Mouse (Mus musculus): ENCODE measurements around the gene Zfp335. TPM values are rescaled to one million over a fixed set of nuclear protein-coding genes. Genes with fewer than 3 reads are reported as not detected.

Gene Zfp335
- polyA plus RNA-seq, 2 experiments = 4.0 to 8.8 TPM

- Histone ChIP-seq H3K9ac (replicated peaks) (no peak overlapping the region), H3K4me3 (ENCODE audit: insufficient read depth in 1 of 2, low read depth in 2 of 2, low read length in 2 of 2) (no peak overlapping the region), H3K9me3 (ENCODE audit: control insufficient read depth, low read length) (no peaks in the 10 kb centered on the region), H3K4me2 (ENCODE audit: low read depth) (no peak overlapping the region), H3K27ac (no peak overlapping the region), H3K27me3 (ENCODE audit: control insufficient read depth, insufficient read depth, low read length) (peaks cover 8% of the 10 kb centered on the region), H3K36me3 (replicated peaks; ENCODE audit: control insufficient read depth, insufficient read depth, low read depth) (no peaks in the 10 kb centered on the region), H3K4me1 (replicated peaks; ENCODE audit: control insufficient read depth in 2 of 2, insufficient read depth in 2 of 2, low read length in 1 of 2) (no peaks in the 10 kb centered on the region)
- ATAC-seq (ENCODE audit: insufficient read depth) = no peak
- TF ChIP-seq EP300 (IDR thresholded peaks at IDR 0.05; ENCODE audit: low read depth) (no peak), CTCF (IDR thresholded peaks at IDR 0.05; ENCODE audit: low read depth) (no peak)
- 46% methylated on average over 11 of the region's 11 CpGs for WGBS (ENCODE audit: insufficient replicate concordance)
- DNase-seq (ENCODE audit: low read depth in 3 of 3, low spot score in 3 of 3) = no peak
Measured at GRCm38 (mm10) chr2:164930706-164931581, 19.4 kb upstream of the Zfp335 start.

GRCm38 (mm10) chr2:164924100-164924857 is 12.7 kb upstream of the Zfp335 start:
- WGBS (ENCODE audit: insufficient replicate concordance) = 32% methylated on average over 11 of the region's 11 CpGs
- Histone ChIP-seq H3K36me3 (replicated peaks; ENCODE audit: control insufficient read depth, insufficient read depth, low read depth) (peaks cover 3% of the 10 kb centered on the region; the same call in 1 of the 2 replicates), H3K4me2 (ENCODE audit: low read depth) (no peak overlapping the region), H3K4me1 (replicated peaks; ENCODE audit: control insufficient read depth in 2 of 2, insufficient read depth in 2 of 2, low read length in 1 of 2) (no peaks in the 10 kb centered on the region), H3K4me3 (ENCODE audit: insufficient read depth in 1 of 2, low read depth in 2 of 2, low read length in 2 of 2) (no peak overlapping the region), H3K9ac (replicated peaks) (no peak overlapping the region), H3K27me3 (ENCODE audit: control insufficient read depth, insufficient read depth, low read length) (no peaks in the 10 kb centered on the region), H3K27ac (no peak overlapping the region), H3K9me3 (ENCODE audit: control insufficient read depth, low read length) (no peaks in the 10 kb centered on the region)
- ATAC-seq (ENCODE audit: insufficient read depth) (peak; percentile 55; the same call in 1 of the 2 replicates), DNase-seq (ENCODE audit: low read depth in 3 of 3, low spot score in 3 of 3) (no peak)
- TF ChIP-seq CTCF (IDR thresholded peaks at IDR 0.05; ENCODE audit: low read depth) = peak; percentile 92
- TF ChIP-seq EP300 (IDR thresholded peaks at IDR 0.05; ENCODE audit: low read depth) = no peak

DNA sequence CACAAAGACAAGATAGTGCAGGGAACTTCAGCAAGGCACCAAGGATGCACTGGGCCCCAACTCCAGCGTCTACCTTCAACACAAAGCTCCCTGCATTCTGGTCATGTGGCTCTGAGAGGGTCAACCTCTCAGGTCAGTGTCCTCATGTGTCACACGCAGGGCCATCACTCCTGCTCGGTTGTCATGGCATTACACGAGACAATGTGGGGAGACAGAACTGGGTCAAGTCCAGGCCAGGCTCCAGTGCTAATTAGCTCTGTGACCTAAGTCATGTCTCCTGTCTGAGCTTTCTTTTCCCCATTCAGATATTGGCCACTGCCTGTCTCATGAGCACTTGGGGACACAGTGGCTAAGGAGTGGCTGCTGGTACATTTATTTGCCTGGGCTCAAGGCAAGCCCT is 11.7 kb upstream of the Zfp335 start:
- H3K4me2 ChIP-seq (ENCODE audit: low read depth) = no peak overlapping the region
- no peak for DNase-seq (ENCODE audit: low read depth in 3 of 3, low spot score in 3 of 3)
- H3K4me3 ChIP-seq (ENCODE audit: insufficient read depth in 1 of 2, low read depth in 2 of 2, low read length in 2 of 2) = no peak overlapping the region
- peaks cover 3% of the 10 kb centered on the region; the same call in 1 of the 2 replicates for H3K36me3 ChIP-seq (replicated peaks; ENCODE audit: control insufficient read depth, insufficient read depth, low read depth)
- H3K9ac ChIP-seq (replicated peaks) = no peak overlapping the region
- H3K27ac ChIP-seq = no peak overlapping the region
- 56% methylated on average over 4 of the region's 4 CpGs for WGBS (ENCODE audit: insufficient replicate concordance)
- TF ChIP-seq CTCF (IDR thresholded peaks at IDR 0.05; ENCODE audit: low read depth) = no peak
- no peak for TF ChIP-seq EP300 (IDR thresholded peaks at IDR 0.05; ENCODE audit: low read depth)
- no peaks in the 10 kb centered on the region for H3K27me3 ChIP-seq (ENCODE audit: control insufficient read depth, insufficient read depth, low read length)
- ATAC-seq (ENCODE audit: insufficient read depth) = no peak
- no peaks in the 10 kb centered on the region for H3K4me1 ChIP-seq (replicated peaks; ENCODE audit: control insufficient read depth in 2 of 2, insufficient read depth in 2 of 2, low read length in 1 of 2)
- no peaks in the 10 kb centered on the region for H3K9me3 ChIP-seq (ENCODE audit: control insufficient read depth, low read length)

DNA sequence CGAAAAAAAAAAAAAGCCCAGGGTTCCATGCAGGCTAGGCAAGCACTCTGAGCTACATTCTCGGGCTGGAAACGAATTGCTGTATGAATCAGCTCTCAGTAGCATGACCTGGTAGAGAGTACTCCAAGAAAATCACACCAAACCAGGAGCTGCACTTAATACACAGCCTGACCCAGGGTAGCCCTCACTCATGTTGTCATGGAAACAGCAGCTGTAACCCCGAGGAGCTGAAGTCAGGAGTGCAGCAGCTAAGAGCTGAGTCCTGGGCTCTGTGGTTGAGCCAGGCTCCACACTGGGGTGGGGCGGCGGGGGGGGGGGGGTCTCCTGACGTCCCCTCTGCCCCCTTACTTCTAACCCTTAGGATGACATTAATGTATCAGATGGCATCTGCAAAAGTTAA is 10.4 kb upstream of the Zfp335 start:
- Histone ChIP-seq H3K4me2 (ENCODE audit: low read depth) (no peak overlapping the region), H3K9me3 (ENCODE audit: control insufficient read depth, low read length) (no peaks in the 10 kb centered on the region), H3K4me3 (ENCODE audit: insufficient read depth in 1 of 2, low read depth in 2 of 2, low read length in 2 of 2) (no peak overlapping the region), H3K4me1 (replicated peaks; ENCODE audit: control insufficient read depth in 2 of 2, insufficient read depth in 2 of 2, low read length in 1 of 2) (no peaks in the 10 kb centered on the region), H3K9ac (replicated peaks) (no peak overlapping the region), H3K27me3 (ENCODE audit: control insufficient read depth, insufficient read depth, low read length) (no peaks in the 10 kb centered on the region), H3K27ac (no peak overlapping the region), H3K36me3 (replicated peaks; ENCODE audit: control insufficient read depth, insufficient read depth, low read depth) (peaks cover 3% of the 10 kb centered on the region; the same call in 1 of the 2 replicates)
- TF ChIP-seq EP300 (IDR thresholded peaks at IDR 0.05; ENCODE audit: low read depth) (no peak), CTCF (IDR thresholded peaks at IDR 0.05; ENCODE audit: low read depth) (no peak)
- no peak for ATAC-seq (ENCODE audit: insufficient read depth)
- DNase-seq (ENCODE audit: low read depth in 3 of 3, low spot score in 3 of 3) = no peak
- 53% methylated on average over 6 of the region's 7 CpGs for WGBS (ENCODE audit: insufficient replicate concordance)

GRCm38 (mm10) chr2:164918325-164918724 is 6.8 kb upstream of the Zfp335 start:
- H3K4me1 ChIP-seq (replicated peaks; ENCODE audit: control insufficient read depth in 2 of 2, insufficient read depth in 2 of 2, low read length in 1 of 2) = peaks cover 0 to 4% of the 10 kb centered on the region in 2 experiments; a peak in 3 of 4 replicates
- H3K9ac ChIP-seq (replicated peaks) = no peak overlapping the region
- WGBS (ENCODE audit: insufficient replicate concordance) = 53% methylated on average over 4 of the region's 5 CpGs
- no peak for ATAC-seq (ENCODE audit: insufficient read depth)
- peaks cover 3% of the 10 kb centered on the region; the same call in 1 of the 2 replicates for H3K36me3 ChIP-seq (replicated peaks; ENCODE audit: control insufficient read depth, insufficient read depth, low read depth)
- TF ChIP-seq EP300 (IDR thresholded peaks at IDR 0.05; ENCODE audit: low read depth) (no peak), CTCF (IDR thresholded peaks at IDR 0.05; ENCODE audit: low read depth) (peak; percentile 80)
- DNase-seq (ENCODE audit: low read depth in 3 of 3, low spot score in 3 of 3) = no peak
- H3K9me3 ChIP-seq (ENCODE audit: control insufficient read depth, low read length) = no peaks in the 10 kb centered on the region
- no peak overlapping the region for H3K4me2 ChIP-seq (ENCODE audit: low read depth)
- no peak overlapping the region for H3K4me3 ChIP-seq (ENCODE audit: insufficient read depth in 1 of 2, low read depth in 2 of 2, low read length in 2 of 2)
- no peak overlapping the region for H3K27ac ChIP-seq
- H3K27me3 ChIP-seq (ENCODE audit: control insufficient read depth, insufficient read depth, low read length) = no peaks in the 10 kb centered on the region

All from liver, embryonic 14.5 days (tissue).